Mouse (Mus musculus) kidney, embryonic 16.5 days (tissue): ENCODE data around the gene Ipo4. TPM values are rescaled to one million over a fixed set of nuclear protein-coding genes. Genes with fewer than 3 reads are reported as not detected.

Source experiments
- ATAC-seq: fragments of 200-750 bp; cut with Nextera tagmentation; 2 replicates; pipeline ENCODE4 v1.8.0; 2017; ENCODE audit warnings: moderate TSS enrichment; ENCODE audit not compliant: low FRiP score, low TSS enrichment
- H3K27ac ChIP-seq: fragments of 300-500 bp; sonication (generic); 2 replicates; pipeline ENCODE4 v1.5.1; 2014; ENCODE audit warnings: low read length
- H3K27me3 ChIP-seq: fragments of 300-500 bp; sonication (generic); 2 replicates; pipeline ENCODE4 v1.6.1; 2014; ENCODE audit warnings: low read length, control low read depth, mixed read lengths; ENCODE audit not compliant: insufficient read depth
- H3K36me3 ChIP-seq: fragments of 300-500 bp; sonication (generic); 2 replicates; pipeline ENCODE4 v1.6.1; 2014; ENCODE audit warnings: low read length, control low read depth, mixed read lengths; ENCODE audit not compliant: insufficient read depth
- H3K4me1 ChIP-seq: fragments of 300-500 bp; sonication (generic); 2 replicates; pipeline ENCODE4 v1.6.1; 2014; ENCODE audit warnings: low read length, control low read depth, mixed read lengths; ENCODE audit not compliant: insufficient read depth
- H3K4me2 ChIP-seq: fragments of 300-500 bp; sonication (generic); replicated peaks from 2 replicates; pipeline ENCODE4 v1.6.1; 2014; ENCODE audit warnings: low read depth, low read length
- H3K4me3 ChIP-seq: fragments of 300-500 bp; sonication (generic); 2 replicates; pipeline ENCODE4 v1.5.1; 2014; ENCODE audit warnings: mild to moderate bottlenecking, low read length
- H3K9ac ChIP-seq: fragments of 300-500 bp; sonication (generic); replicated peaks from 2 replicates; pipeline ENCODE4 v1.6.1; 2014; ENCODE audit warnings: low read length
- H3K9me3 ChIP-seq: fragments of 300-500 bp; sonication (generic); 2 replicates; pipeline ENCODE4 v1.6.1; 2016; ENCODE audit warnings: low read length, control low read depth
- WGBS: fragments of 180-500 bp; shearing (Covaris S2); extraction: QIAGEN DNeasy Blood & Tissue Kit; methylation state at CpG from one replicate; pipeline ENCODE4 v1.1.7; 2014; 5-methylcytosine and 5-hydroxymethylcytosine counted together
- polyA plus RNA-seq: library from polyadenylated mRNA; unstranded; fragments of >200 nt; fragmentation: Nextera tagmentation; extraction: Ambion mirVana; gene quantifications from 2 replicates; pipeline ENCODE4 v1.2.1, GENCODE M21; 2015

Ipo4 gene
- polyA plus RNA-seq, 1 experiment from 2014 or later = 130 TPM

DNA sequence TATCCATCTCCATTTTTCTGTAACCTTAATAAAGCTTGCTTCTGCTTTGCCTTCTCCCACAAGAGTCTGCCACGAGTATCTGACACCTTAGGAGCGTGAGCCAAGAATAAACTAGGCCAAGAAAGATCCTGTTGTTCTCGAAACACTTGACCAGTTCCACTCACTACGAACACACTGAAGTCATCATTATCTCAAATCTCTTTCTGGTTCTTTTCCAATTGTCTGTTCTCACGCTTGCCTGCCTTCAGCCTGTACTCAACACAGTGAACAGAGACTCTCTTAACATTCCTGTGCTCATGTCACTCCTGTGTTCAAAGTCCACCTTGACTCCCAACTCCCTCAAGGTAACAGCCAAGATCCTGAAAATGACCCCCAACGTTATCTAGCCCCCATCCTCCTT, 22.4 kb downstream of the Ipo4 start:
- 58% methylated on average over 6 of the region's 6 CpGs for WGBS
- no peak overlapping the region for H3K4me3 ChIP-seq
- H3K9ac ChIP-seq = no peak overlapping the region
- no peaks in the 10 kb centered on the region for H3K27me3 ChIP-seq
- ATAC-seq = no peak
- H3K9me3 ChIP-seq = no peaks in the 10 kb centered on the region
- no peak overlapping the region for H3K27ac ChIP-seq
- 0 out of 2 replicates have a peak, but pooled peaks cover 5% of the 10 kb centered on the region for H3K4me1 ChIP-seq
- H3K4me2 ChIP-seq = no peak overlapping the region
- H3K36me3 ChIP-seq = peaks cover 8% of the 10 kb centered on the region; the same call in 1 of the 2 replicates

GRCm38 (mm10) chr14:55608339-55608738, 27.4 kb downstream of the Ipo4 start:
- H3K9me3 ChIP-seq = no peaks in the 10 kb centered on the region
- peaks cover 12% of the 10 kb centered on the region for H3K4me1 ChIP-seq
- peaks cover 33% of the 10 kb centered on the region for H3K36me3 ChIP-seq
- H3K4me2 ChIP-seq = no peak overlapping the region
- no peak for ATAC-seq
- no peak overlapping the region for H3K27ac ChIP-seq
- H3K9ac ChIP-seq = no peak overlapping the region
- 94% methylated on average over 6 of the region's 6 CpGs for WGBS
- no peaks in the 10 kb centered on the region for H3K27me3 ChIP-seq
- H3K4me3 ChIP-seq = no peak overlapping the region

- Histone ChIP-seq H3K4me3 (no peak overlapping the region), H3K4me2 (no peak overlapping the region), H3K36me3 (peaks cover 53% of the 10 kb centered on the region), H3K27ac (no peak overlapping the region), H3K4me1 (peaks cover 12% of the 10 kb centered on the region), H3K27me3 (no peaks in the 10 kb centered on the region), H3K9ac (no peak overlapping the region), H3K9me3 (no peaks in the 10 kb centered on the region)
- no peak for ATAC-seq
- WGBS = 93% methylated on average over 16 of the region's 16 CpGs
These were observed 29.9 kb downstream of the Ipo4 start for GRCm38 (mm10) chr14:55605743-55606459.

DNA sequence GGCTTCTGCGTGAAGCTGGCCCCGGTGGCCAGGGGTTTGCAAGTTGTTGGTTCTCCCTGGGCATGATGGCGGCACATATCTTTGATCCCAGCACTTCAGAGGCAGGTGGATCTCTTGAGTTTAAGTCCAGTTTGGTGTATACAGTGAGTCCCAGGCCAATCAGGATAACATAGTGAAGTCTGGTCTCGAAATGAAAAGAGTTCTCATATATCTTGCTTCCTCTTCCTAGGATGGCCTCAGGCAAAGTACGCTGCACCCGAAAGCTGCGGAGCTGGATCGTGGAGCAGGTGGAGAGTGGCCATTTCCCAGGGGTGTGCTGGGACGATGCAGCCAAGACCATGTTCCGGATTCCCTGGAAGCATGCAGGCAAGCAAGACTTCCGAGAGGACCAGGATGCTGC, 30.9 kb downstream of the Ipo4 start:
- H3K4me1 ChIP-seq = peaks cover 12% of the 10 kb centered on the region
- no peak overlapping the region for H3K9ac ChIP-seq
- 85% methylated on average over 11 of the region's 11 CpGs for WGBS
- H3K4me2 ChIP-seq = peak overlapping the region; percentile 64
- H3K9me3 ChIP-seq = no peaks in the 10 kb centered on the region
- peak overlapping the region; percentile 49; the same call in 1 of the 2 replicates for H3K4me3 ChIP-seq
- peak overlapping the region; percentile 86; the same call in 1 of the 2 replicates for H3K27ac ChIP-seq
- peaks cover 58% of the 10 kb centered on the region for H3K36me3 ChIP-seq
- no peak for ATAC-seq
- no peaks in the 10 kb centered on the region for H3K27me3 ChIP-seq

DNA sequence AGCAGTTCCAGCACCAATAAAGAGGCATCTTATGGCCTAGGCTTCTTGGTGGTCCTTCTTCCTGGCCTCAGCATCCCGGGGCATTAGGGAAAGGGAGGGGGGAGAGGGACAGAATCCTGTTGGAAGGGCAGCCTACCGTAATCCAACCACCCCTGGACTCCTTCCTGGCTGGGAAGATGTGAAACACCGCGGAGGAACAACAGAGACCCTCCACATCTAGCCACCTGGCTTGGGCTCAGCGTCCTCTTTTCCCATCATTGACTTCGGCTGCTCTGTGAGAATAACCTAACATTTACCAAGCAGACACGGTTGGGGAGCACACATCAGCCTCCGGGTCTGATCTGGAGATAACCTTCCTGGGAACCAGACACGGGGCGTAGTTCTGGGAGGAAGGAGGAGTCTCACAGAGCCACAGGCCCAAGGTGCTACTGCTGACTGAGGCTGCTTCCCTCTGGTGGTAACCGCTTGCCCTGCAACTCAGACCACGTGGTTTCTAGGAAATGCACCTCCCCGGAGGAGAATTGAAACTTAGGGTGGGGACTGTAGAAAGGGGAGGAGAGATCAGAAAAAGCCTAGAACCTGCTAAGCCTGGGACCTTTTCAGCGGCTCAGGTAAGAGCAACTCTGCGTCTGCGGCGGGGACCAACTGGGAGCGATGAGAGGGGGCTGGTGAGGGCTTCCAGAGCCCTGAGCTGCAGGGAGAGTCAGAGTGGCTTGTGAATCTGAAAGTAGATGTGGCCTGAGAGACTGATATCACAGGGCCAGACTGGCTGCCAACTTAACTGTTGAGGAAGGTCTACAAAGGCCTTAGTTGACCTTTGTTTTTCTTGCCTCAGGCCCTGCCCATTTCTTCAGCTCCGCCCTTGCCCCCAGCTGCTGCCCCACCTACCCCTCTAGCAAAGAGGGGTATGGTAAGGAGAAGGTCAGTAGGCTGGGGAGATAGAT, 31.9 kb downstream of the Ipo4 start:
- H3K4me3 ChIP-seq = peak overlapping the region; percentile 49
- peak; percentile 93 for ATAC-seq
- 11% methylated on average over 19 of the region's 19 CpGs for WGBS
- no peaks in the 10 kb centered on the region for H3K27me3 ChIP-seq
- H3K9ac ChIP-seq = peak overlapping the region; percentile 66
- H3K4me2 ChIP-seq = peak overlapping the region; percentile 64
- peak overlapping the region; percentile 86 for H3K27ac ChIP-seq
- H3K9me3 ChIP-seq = no peaks in the 10 kb centered on the region
- H3K4me1 ChIP-seq = peaks cover 12% of the 10 kb centered on the region
- H3K36me3 ChIP-seq = peaks cover 61% of the 10 kb centered on the region

DNA sequence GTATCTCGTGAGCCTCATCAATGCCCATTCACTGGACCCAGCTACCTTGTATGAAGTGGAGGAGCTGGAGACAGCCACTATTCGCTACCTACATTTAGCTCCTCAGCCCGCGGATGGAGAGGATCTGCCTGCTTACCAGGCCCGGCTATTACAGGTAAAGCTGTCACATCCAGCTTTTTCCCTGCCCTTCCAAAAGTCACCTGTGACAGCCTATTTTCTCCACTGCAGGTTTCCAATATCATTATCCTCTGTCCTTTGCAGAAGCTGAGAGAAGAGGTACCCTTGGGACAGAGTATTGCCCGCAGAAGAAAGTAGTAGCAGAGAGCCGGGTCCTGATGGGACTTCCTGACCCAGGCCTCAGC, 32.5 kb downstream of the Ipo4 start, which contains the start of gene Irf9:
Gene Irf9, plus strand, starts transcription at position 301 of the 362 bp plus-strand sequence.
- Histone ChIP-seq H3K27me3 (no peaks in the 10 kb centered on the region), H3K9me3 (no peaks in the 10 kb centered on the region), H3K4me2 (peak within 1 kb of the TSS; percentile 64), H3K36me3 (peaks cover 60% of the 10 kb centered on the region), H3K27ac (peak within 1 kb of the TSS; percentile 86), H3K4me3 (peak within 1 kb of the TSS; percentile 49), H3K9ac (peak within 1 kb of the TSS; percentile 66), H3K4me1 (peaks cover 12% of the 10 kb centered on the region)
- ATAC-seq = no peak
- whole genome bisulfite sequencing = 76% methylated on average over 7 of the region's 7 CpGs

DNA sequence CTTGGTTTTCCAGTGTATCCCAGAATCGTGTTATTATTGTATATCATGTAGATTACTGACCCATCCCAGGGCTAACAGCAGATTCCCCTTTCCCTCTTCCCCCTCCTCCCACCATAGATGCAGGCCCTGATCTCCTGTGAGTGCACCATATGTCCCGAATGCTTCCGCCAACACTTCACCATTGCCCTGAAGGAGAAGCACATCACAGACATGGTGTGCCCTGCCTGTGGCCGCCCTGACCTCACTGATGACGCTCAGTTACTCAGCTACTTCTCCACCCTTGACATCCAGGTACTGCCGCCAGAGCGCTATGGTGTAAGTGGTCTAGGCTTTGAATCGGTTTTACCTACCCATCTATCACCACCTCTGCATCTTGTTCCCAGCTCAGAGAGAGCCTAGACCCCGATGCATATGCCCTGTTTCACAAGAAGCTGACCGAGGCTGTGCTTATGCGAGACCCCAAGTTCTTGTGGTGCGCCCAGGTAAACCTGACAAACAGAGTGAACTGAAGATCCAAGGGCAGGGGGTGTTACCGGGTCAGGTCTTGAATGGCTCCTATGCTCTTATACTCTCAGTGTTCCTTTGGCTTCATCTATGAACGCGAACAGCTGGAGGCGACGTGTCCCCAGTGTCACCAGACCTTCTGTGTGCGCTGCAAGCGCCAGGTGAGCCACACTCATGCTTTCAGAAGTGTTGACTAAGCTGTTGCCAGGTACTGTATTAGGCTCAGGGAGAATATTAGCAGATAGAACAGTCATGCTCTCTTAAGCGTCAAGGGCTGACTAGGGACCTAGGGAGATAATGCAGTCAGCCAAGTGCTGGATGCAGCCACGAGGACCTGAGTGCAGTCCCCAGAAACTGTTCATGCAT, 37.0 kb downstream of the Ipo4 start:
- H3K27me3 ChIP-seq = no peaks in the 10 kb centered on the region
- ATAC-seq = no peak

GRCm38 (mm10) chr14:55596036-55596690, 39.6 kb downstream of the Ipo4 start:
- H3K4me1 ChIP-seq = peaks cover 12% of the 10 kb centered on the region
- H3K9me3 ChIP-seq = no peaks in the 10 kb centered on the region
- ATAC-seq = no peak
- no peak overlapping the region for H3K4me2 ChIP-seq
- H3K4me3 ChIP-seq = no peak overlapping the region
- no peak overlapping the region for H3K27ac ChIP-seq
- 83% methylated on average over 13 of the region's 13 CpGs for WGBS
- peaks cover 58% of the 10 kb centered on the region for H3K36me3 ChIP-seq
- no peak overlapping the region for H3K9ac ChIP-seq
- H3K27me3 ChIP-seq = no peaks in the 10 kb centered on the region

More for the DNA sequence above, 37.0 kb downstream of the Ipo4 start:
- Histone ChIP-seq H3K9ac (no peak overlapping the region), H3K27ac (no peak overlapping the region), H3K9me3 (no peaks in the 10 kb centered on the region), H3K4me3 (no peak overlapping the region), H3K36me3 (peaks cover 74% of the 10 kb centered on the region), H3K4me2 (no peak overlapping the region), H3K4me1 (peaks cover 5% of the 10 kb centered on the region)
- 88% methylated on average over 21 of the region's 21 CpGs for WGBS

DNA sequence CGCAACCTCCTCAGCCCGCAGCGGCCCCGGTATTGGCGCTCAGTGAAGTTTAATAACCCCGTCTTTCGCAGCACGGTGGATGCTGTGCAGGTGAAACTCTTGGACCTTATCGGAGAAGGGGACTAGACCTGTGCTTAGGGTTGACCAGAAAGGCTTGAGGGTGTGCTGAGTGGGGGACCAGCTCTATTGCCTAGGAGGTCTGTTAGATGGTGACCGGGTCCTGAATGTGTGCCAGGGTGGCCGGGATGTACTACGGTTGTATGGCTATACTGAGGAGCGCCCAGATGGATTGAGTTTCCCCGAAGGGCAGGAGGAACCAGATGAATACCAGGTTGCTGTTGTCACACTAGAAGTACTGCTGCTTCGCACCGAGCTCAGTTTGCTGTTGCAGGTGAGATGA, 43.5 kb downstream of the Ipo4 start:
- Histone ChIP-seq H3K27me3 (no peaks in the 10 kb centered on the region), H3K4me2 (peak overlapping the region; percentile 78), H3K4me1 (peaks cover 16% of the 10 kb centered on the region), H3K27ac (peak overlapping the region; percentile 100), H3K9ac (peak overlapping the region; percentile 90), H3K9me3 (no peaks in the 10 kb centered on the region), H3K36me3 (peaks cover 45% of the 10 kb centered on the region), H3K4me3 (peak overlapping the region; percentile 97)
- 2% methylated on average over 16 of the region's 16 CpGs for WGBS
- ATAC-seq = no peak
